Mouse (Mus musculus) heart, embryonic 13.5 days (tissue): ENCODE results near the gene Camkmt. TPM values are rescaled to one million over a fixed set of nuclear protein-coding genes. Genes with fewer than 3 reads are reported as not detected.

Experiments used
- ATAC-seq: fragments of 200-750 bp; cut with Nextera tagmentation; 2 replicates; pipeline ENCODE4 v1.8.0; 2017; ENCODE audit warnings: moderate TSS enrichment; ENCODE audit not compliant: insufficient number of reproducible peaks, low FRiP score, low TSS enrichment; ENCODE audit errors: extremely low read depth
- H3K27ac ChIP-seq: fragments of 300-500 bp; sonication (generic); replicated peaks from 2 replicates; pipeline ENCODE4 v1.5.1; 2015; ENCODE audit warnings: moderate library complexity, mild to moderate bottlenecking, inconsistent platforms
- H3K27me3 ChIP-seq: fragments of 300-500 bp; sonication (generic); replicated peaks from 2 replicates; pipeline ENCODE4 v1.6.1; 2015; ENCODE audit warnings: mild to moderate bottlenecking, inconsistent platforms
- H3K36me3 ChIP-seq: fragments of 300-500 bp; sonication (generic); 2 replicates; pipeline ENCODE4 v1.6.1; 2015; ENCODE audit warnings: mild to moderate bottlenecking, inconsistent platforms
- H3K4me1 ChIP-seq: fragments of 300-500 bp; sonication (generic); 2 replicates; pipeline ENCODE4 v1.6.1; 2015; ENCODE audit warnings: inconsistent platforms
- H3K4me2 ChIP-seq: fragments of 300-500 bp; sonication (generic); 2 replicates; pipeline ENCODE4 v1.6.1; 2015; ENCODE audit warnings: inconsistent platforms, mild to moderate bottlenecking, moderate library complexity
- H3K4me3 ChIP-seq: fragments of 300-500 bp; sonication (generic); 2 replicates; pipeline ENCODE4 v1.5.1; 2015; ENCODE audit warnings: moderate library complexity, mild to moderate bottlenecking, inconsistent platforms
- H3K9ac ChIP-seq: fragments of 300-500 bp; sonication (generic); 2 replicates; pipeline ENCODE4 v1.6.1; 2015; ENCODE audit warnings: inconsistent platforms, mild to moderate bottlenecking, moderate library complexity
- H3K9me3 ChIP-seq: fragments of 300-500 bp; sonication (generic); 2 replicates; pipeline ENCODE4 v1.6.1; 2016; ENCODE audit warnings: inconsistent platforms
- WGBS: fragments of 180-500 bp; shearing (Covaris S2); methylation state at CpG from one replicate; pipeline ENCODE4 v1.1.7; 2015; ENCODE audit warnings: mixed read lengths; 5-methylcytosine and 5-hydroxymethylcytosine counted together
- polyA plus RNA-seq: library from polyadenylated mRNA; unstranded; fragments of >200 nt; fragmentation: Nextera tagmentation; extraction: Ambion mirVana; gene quantifications from 2 replicates; pipeline ENCODE4 v1.2.1, GENCODE M21; 2015

Camkmt gene
- polyA plus RNA-seq, 1 experiment from 2014 or later: 6.5 TPM

- no peak for ATAC-seq
Observed at GRCm38 (mm10) chr17:85374100-85374833, 283.9 kb downstream of the Camkmt start.

GRCm38 (mm10) chr17:85374834-85375176 is 284.5 kb downstream of the Camkmt start:
- Histone ChIP-seq H3K4me2 (peak overlapping the region; percentile 34), H3K27ac (peak overlapping the region; percentile 24; the same call in 1 of the 2 replicates), H3K4me3 (no peak overlapping the region), H3K9ac (no peak overlapping the region), H3K4me1 (peaks cover 45% of the 10 kb centered on the region), H3K36me3 (no peaks in the 10 kb centered on the region), H3K27me3 (no peaks in the 10 kb centered on the region), H3K9me3 (no peaks in the 10 kb centered on the region)
- ATAC-seq: no peak
- WGBS: 68% methylated on average over 8 of the region's 8 CpGs

More at GRCm38 (mm10) chr17:85374100-85374833, 283.9 kb downstream of the Camkmt start:
- Histone ChIP-seq H3K27me3 (no peaks in the 10 kb centered on the region), H3K4me1 (peaks cover 45% of the 10 kb centered on the region), H3K9ac (no peak overlapping the region), H3K9me3 (no peaks in the 10 kb centered on the region), H3K4me2 (0 out of 2 replicates have a peak overlapping the region, but pooled peaks have one; percentile 34), H3K4me3 (no peak overlapping the region), H3K27ac (no peak overlapping the region), H3K36me3 (no peaks in the 10 kb centered on the region)
- WGBS: 64% methylated on average over 19 of the region's 19 CpGs

GRCm38 (mm10) chr17:85375523-85375922 is 285.2 kb downstream of the Camkmt start:
- Histone ChIP-seq H3K4me2 (peak overlapping the region; percentile 34), H3K4me1 (peaks cover 45% of the 10 kb centered on the region), H3K27me3 (no peaks in the 10 kb centered on the region), H3K4me3 (no peak overlapping the region), H3K9ac (no peak overlapping the region), H3K27ac (no peak overlapping the region; the same call in 1 of the 2 replicates), H3K9me3 (no peaks in the 10 kb centered on the region), H3K36me3 (no peaks in the 10 kb centered on the region)
- 47% methylated on average over 10 of the region's 10 CpGs for WGBS
- ATAC-seq: no peak

GRCm38 (mm10) chr17:85377496-85377895 is 287.1 kb downstream of the Camkmt start:
- H3K27me3 ChIP-seq: no peaks in the 10 kb centered on the region
- no peak overlapping the region for H3K4me3 ChIP-seq
- H3K36me3 ChIP-seq: no peaks in the 10 kb centered on the region
- peak overlapping the region; percentile 13; the same call in 1 of the 2 replicates for H3K4me2 ChIP-seq
- no peak overlapping the region for H3K9ac ChIP-seq
- H3K27ac ChIP-seq: peak overlapping the region; percentile 39; the same call in 1 of the 2 replicates
- no peaks in the 10 kb centered on the region for H3K9me3 ChIP-seq
- no peak for ATAC-seq
- 50% methylated on average over 8 of the region's 8 CpGs for WGBS
- H3K4me1 ChIP-seq: peaks cover 45% of the 10 kb centered on the region

- H3K9me3 ChIP-seq: no peaks in the 10 kb centered on the region
- H3K9ac ChIP-seq: no peak overlapping the region
- no peak for ATAC-seq
- H3K4me1 ChIP-seq: peaks cover 43% of the 10 kb centered on the region
- H3K4me2 ChIP-seq: no peak overlapping the region
- no peak overlapping the region for H3K4me3 ChIP-seq
- 79% methylated on average over 7 of the region's 7 CpGs for WGBS
- H3K27me3 ChIP-seq: no peaks in the 10 kb centered on the region
- H3K36me3 ChIP-seq: no peaks in the 10 kb centered on the region
- no peak overlapping the region for H3K27ac ChIP-seq
Observed at GRCm38 (mm10) chr17:85379101-85379500, 288.7 kb downstream of the Camkmt start.

GRCm38 (mm10) chr17:85381578-85382223 is 291.3 kb downstream of the Camkmt start:
- no peaks in the 10 kb centered on the region for H3K36me3 ChIP-seq
- no peak overlapping the region for H3K27ac ChIP-seq
- no peak overlapping the region for H3K4me3 ChIP-seq
- no peak overlapping the region for H3K9ac ChIP-seq
- 61% methylated on average over 8 of the region's 8 CpGs for WGBS
- no peaks in the 10 kb centered on the region for H3K9me3 ChIP-seq
- H3K4me2 ChIP-seq: no peak overlapping the region
- ATAC-seq: no peak
- no peaks in the 10 kb centered on the region for H3K27me3 ChIP-seq
- peaks cover 24% of the 10 kb centered on the region for H3K4me1 ChIP-seq

GRCm38 (mm10) chr17:85382344-85382743 is 292.0 kb downstream of the Camkmt start:
- ATAC-seq: no peak
- Histone ChIP-seq H3K36me3 (no peaks in the 10 kb centered on the region), H3K4me1 (peaks cover 20% of the 10 kb centered on the region), H3K4me3 (no peak overlapping the region), H3K27ac (no peak overlapping the region), H3K9me3 (no peaks in the 10 kb centered on the region), H3K9ac (no peak overlapping the region), H3K27me3 (no peaks in the 10 kb centered on the region), H3K4me2 (no peak overlapping the region)
- 61% methylated on average over 4 of the region's 4 CpGs for WGBS

GRCm38 (mm10) chr17:85382906-85383305 is 292.6 kb downstream of the Camkmt start:
- Histone ChIP-seq H3K9ac (no peak overlapping the region), H3K4me3 (no peak overlapping the region), H3K36me3 (no peaks in the 10 kb centered on the region), H3K27me3 (no peaks in the 10 kb centered on the region), H3K4me1 (peaks cover 15% of the 10 kb centered on the region), H3K27ac (no peak overlapping the region), H3K4me2 (no peak overlapping the region), H3K9me3 (no peaks in the 10 kb centered on the region)
- no peak for ATAC-seq
- 60% methylated on average over 6 of the region's 6 CpGs for WGBS

GRCm38 (mm10) chr17:85393091-85393890 is 302.9 kb downstream of the Camkmt start:
- WGBS: 84% methylated on average over 16 of the region's 16 CpGs
- Histone ChIP-seq H3K36me3 (no peaks in the 10 kb centered on the region), H3K27me3 (no peaks in the 10 kb centered on the region), H3K4me3 (no peak overlapping the region), H3K4me2 (no peak overlapping the region), H3K9ac (no peak overlapping the region), H3K27ac (no peak overlapping the region), H3K9me3 (no peaks in the 10 kb centered on the region), H3K4me1 (no peaks in the 10 kb centered on the region; the same call in 1 of the 2 replicates)
- no peak for ATAC-seq

- no peak overlapping the region for H3K9ac ChIP-seq
- H3K4me2 ChIP-seq: no peak overlapping the region
- no peaks in the 10 kb centered on the region for H3K9me3 ChIP-seq
- peaks cover 4% of the 10 kb centered on the region for H3K4me1 ChIP-seq
- H3K27me3 ChIP-seq: no peaks in the 10 kb centered on the region
- no peaks in the 10 kb centered on the region for H3K36me3 ChIP-seq
- no peak overlapping the region for H3K27ac ChIP-seq
- no peak for ATAC-seq
- H3K4me3 ChIP-seq: no peak overlapping the region
- 79% methylated on average over 7 of the region's 7 CpGs for WGBS
Observed at GRCm38 (mm10) chr17:85393891-85394321, 303.6 kb downstream of the Camkmt start.

- no peaks in the 10 kb centered on the region for H3K27me3 ChIP-seq
- no peaks in the 10 kb centered on the region for H3K36me3 ChIP-seq
- no peak overlapping the region for H3K27ac ChIP-seq
- no peak overlapping the region for H3K9ac ChIP-seq
- WGBS: 42% methylated on average over 5 of the region's 5 CpGs
- no peaks in the 10 kb centered on the region for H3K9me3 ChIP-seq
- no peak overlapping the region for H3K4me3 ChIP-seq
- peak overlapping the region; percentile 25 for H3K4me2 ChIP-seq
- ATAC-seq: no peak
- peaks cover 5% of the 10 kb centered on the region for H3K4me1 ChIP-seq
Observed at GRCm38 (mm10) chr17:85395502-85395901, 305.1 kb downstream of the Camkmt start.
